Mouse (Mus musculus): ENCODE measurements around the gene Olfr589.

GRCm38 (mm10) chr7:103169697-103170096, 13.5 kb upstream of the Olfr589 start:
- no peak for TF ChIP-seq MYOG (IDR thresholded peaks at IDR 0.05; ENCODE audit: control insufficient read depth, extremely low read depth, insufficient read length)
- no peak for TF ChIP-seq CTCF (IDR thresholded peaks at IDR 0.05; ENCODE audit: control insufficient read depth, insufficient read depth, insufficient read length)

Data from C2C12 (cell line).